Mouse (Mus musculus): Measurements from ENCODE around the gene Etv5.

GRCm38 (mm10) chr16:22348478-22349270, 90.8 kb downstream of the Etv5 start:
- TF ChIP-seq CTCF (IDR thresholded peaks at IDR 0.05; ENCODE audit: low read depth) (no peak), EP300 (IDR thresholded peaks at IDR 0.05; ENCODE audit: low read depth) (no peak)
